Mouse (Mus musculus): ENCODE results near the gene Dst.

Dst gene

GRCm38 (mm10) chr1:34103176-34103575, 195.2 kb downstream of the Dst start:
- in situ Hi-C loops (cut with MboI; ENCODE audit: low pct_unique_long_range_greater_than_20kb in 1 of 2, low sequenced_read_pairs in 2 of 2, unreplicated experiment in 1 of 2): no loop called here

- in situ Hi-C loops (cut with MboI; ENCODE audit: low pct_unique_long_range_greater_than_20kb in 1 of 2, low sequenced_read_pairs in 2 of 2, unreplicated experiment in 1 of 2): no loop called here
Observed at GRCm38 (mm10) chr1:34103713-34104172, 195.7 kb downstream of the Dst start.

DNA sequence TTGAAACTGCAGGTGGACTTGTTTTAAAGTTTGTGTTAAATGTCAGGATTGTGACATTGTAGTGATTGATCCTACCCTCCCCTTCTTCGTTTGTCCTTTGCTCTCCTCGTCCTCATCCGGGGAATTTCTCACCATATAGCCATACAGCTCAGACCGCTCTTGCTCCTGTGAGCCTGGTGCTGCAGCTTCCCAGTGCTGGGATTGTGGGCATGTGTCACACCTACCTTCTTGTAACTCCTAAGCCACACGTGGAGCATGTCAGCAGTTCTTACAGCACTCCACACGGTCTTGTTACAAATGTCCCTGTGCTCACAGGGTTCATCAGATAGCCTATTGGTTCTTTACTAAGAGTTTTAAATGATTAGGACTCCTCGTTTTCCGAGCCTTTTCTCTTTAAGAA, 196.8 kb downstream of the Dst start:
- in situ Hi-C loops (cut with MboI; ENCODE audit: low pct_unique_long_range_greater_than_20kb in 1 of 2, low sequenced_read_pairs in 2 of 2, unreplicated experiment in 1 of 2): loop anchor here in 1 of 2 experiments (5.0 kb wide), 1 partner anchor 33 kb away; no protein-coding TSS in a partner anchor

DNA sequence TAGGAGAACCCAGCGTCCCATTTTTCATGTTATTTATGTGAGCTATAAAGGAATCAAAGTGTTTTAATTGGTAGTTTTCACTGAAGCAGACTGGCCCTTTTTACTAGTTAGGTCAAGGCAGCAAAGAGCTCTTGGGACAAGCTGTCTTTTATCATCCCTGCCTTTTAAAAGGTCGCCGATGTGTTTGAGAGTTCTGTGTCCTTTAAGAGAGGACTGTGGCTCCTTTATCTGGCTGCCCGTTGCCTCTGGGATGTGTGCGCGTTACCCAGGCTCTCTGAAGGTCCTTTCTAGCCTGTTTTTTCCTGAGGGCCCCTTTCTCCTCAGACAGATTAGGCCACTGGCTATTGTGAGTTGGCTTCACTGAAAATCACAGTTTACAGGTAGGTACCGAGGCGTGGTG, 198.6 kb downstream of the Dst start:
- in situ Hi-C loops (cut with MboI; ENCODE audit: low pct_unique_long_range_greater_than_20kb in 1 of 2, low sequenced_read_pairs in 2 of 2, unreplicated experiment in 1 of 2): loop anchor here in 1 of 2 experiments (5.0 kb wide), 1 partner anchor 34 kb away; no protein-coding TSS in a partner anchor

- in situ Hi-C loops (cut with MboI; ENCODE audit: low pct_unique_long_range_greater_than_20kb in 1 of 2, low sequenced_read_pairs in 2 of 2, unreplicated experiment in 1 of 2): loop anchor here in 1 of 2 experiments (5.0 kb wide), 1 partner anchor 35 kb away; no protein-coding TSS in a partner anchor
Observed at GRCm38 (mm10) chr1:34107076-34107475, 199.1 kb downstream of the Dst start.

GRCm38 (mm10) chr1:34109599-34110210, 201.7 kb downstream of the Dst start:
- in situ Hi-C loops (cut with MboI; ENCODE audit: low pct_unique_long_range_greater_than_20kb in 1 of 2, low sequenced_read_pairs in 2 of 2, unreplicated experiment in 1 of 2): loop anchor here in 1 of 2 experiments (5.0 kb wide), 1 partner anchor 37 kb away; no protein-coding TSS in a partner anchor

DNA sequence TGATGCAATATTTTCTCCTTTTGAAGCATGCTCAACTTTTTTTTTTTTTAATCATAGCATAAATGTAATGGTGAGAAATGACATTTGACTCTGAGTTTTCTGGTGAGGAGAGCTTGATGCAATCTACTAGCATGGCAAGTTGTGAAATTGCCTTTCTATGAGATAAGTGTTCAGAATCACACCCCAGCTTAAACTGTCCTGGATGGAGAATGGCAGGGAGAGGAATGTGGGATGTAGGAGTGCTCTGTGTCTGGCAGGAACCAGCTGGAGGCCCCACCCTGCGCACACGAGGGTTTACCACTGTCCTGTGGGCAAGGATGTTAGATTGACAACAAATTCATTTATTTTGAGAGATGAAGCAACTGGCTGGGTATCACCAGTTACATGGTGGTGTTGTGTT, 202.8 kb downstream of the Dst start:
- in situ Hi-C loops (cut with MboI; ENCODE audit: low pct_unique_long_range_greater_than_20kb in 1 of 2, low sequenced_read_pairs in 2 of 2, unreplicated experiment in 1 of 2): no loop called here

GRCm38 (mm10) chr1:34111954-34112353, 203.9 kb downstream of the Dst start:
- in situ Hi-C loops (cut with MboI; ENCODE audit: low pct_unique_long_range_greater_than_20kb in 1 of 2, low sequenced_read_pairs in 2 of 2, unreplicated experiment in 1 of 2): no loop called here

DNA sequence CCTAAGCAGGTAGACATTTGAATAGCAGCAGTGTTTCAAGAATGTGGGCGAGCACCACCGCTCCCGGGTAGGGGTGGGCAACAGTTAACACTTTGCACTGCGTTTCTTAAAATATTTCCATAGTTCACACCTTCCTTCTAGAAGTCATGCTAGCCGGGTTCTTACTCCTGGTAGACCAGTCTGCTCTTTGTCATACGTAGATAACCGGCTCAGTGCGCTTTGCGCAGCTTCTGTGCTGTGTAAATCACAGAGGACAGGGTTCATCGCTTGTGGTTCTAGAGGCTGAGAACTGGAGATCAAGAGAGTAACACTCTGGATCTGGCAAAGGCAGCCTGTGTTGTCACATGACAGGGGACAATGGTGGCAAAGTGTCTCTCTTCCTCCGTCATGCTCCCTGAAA, 208.4 kb downstream of the Dst start:
- in situ Hi-C loops (cut with MboI; ENCODE audit: low pct_unique_long_range_greater_than_20kb in 1 of 2, low sequenced_read_pairs in 2 of 2, unreplicated experiment in 1 of 2): no loop called here

DNA sequence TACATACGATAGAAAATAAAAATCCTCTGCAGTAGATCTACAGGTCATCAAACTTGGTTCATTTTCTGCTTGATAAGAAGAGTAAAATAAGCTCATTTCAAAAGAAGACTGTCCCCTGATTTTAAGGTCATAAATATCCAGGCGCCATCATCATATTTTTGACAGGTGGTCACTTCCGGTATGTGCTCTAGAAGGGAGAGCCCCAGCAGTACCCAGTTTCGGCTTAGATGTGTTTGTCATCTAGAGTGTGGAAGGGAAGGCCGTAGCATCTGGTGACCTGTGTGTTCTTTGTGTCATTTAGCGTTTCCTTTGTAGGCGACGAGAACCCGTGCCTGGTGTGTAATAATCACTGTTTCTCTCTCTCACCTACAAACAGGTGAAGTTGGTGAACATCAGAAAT, 209.0 kb downstream of the Dst start:
- in situ Hi-C loops (cut with MboI; ENCODE audit: low pct_unique_long_range_greater_than_20kb in 1 of 2, low sequenced_read_pairs in 2 of 2, unreplicated experiment in 1 of 2): no loop called here

DNA sequence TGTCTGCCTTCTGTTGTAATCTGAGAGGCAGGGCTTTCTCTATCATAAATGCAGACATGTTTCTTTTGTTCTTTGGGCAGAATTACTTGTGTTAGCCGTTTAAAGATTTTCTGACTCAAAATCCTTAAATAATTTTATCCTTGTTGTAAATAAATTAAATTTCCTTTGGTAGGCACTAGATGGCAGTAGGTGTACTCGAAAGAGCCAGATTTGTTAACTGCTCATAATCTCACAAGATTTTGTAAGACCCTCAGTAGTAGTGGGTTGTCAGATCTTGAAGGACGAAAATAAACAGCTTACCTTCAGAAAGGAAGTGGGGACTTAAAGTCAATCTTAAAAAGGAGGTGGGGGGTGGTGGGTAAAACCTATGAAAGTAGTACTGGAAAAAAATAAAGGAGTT, 209.7 kb downstream of the Dst start:
- in situ Hi-C loops (cut with MboI; ENCODE audit: low pct_unique_long_range_greater_than_20kb in 1 of 2, low sequenced_read_pairs in 2 of 2, unreplicated experiment in 1 of 2): no loop called here

- in situ Hi-C loops (cut with MboI; ENCODE audit: low pct_unique_long_range_greater_than_20kb in 1 of 2, low sequenced_read_pairs in 2 of 2, unreplicated experiment in 1 of 2): no loop called here
Observed at GRCm38 (mm10) chr1:34120066-34120465, 212.0 kb downstream of the Dst start.

GRCm38 (mm10) chr1:34120602-34121001, 212.6 kb downstream of the Dst start:
- in situ Hi-C loops (cut with MboI; ENCODE audit: low pct_unique_long_range_greater_than_20kb in 1 of 2, low sequenced_read_pairs in 2 of 2, unreplicated experiment in 1 of 2): no loop called here

- in situ Hi-C loops (cut with MboI; ENCODE audit: low pct_unique_long_range_greater_than_20kb in 1 of 2, low sequenced_read_pairs in 2 of 2, unreplicated experiment in 1 of 2): no loop called here
Observed at GRCm38 (mm10) chr1:34121157-34122015, 213.4 kb downstream of the Dst start.

DNA sequence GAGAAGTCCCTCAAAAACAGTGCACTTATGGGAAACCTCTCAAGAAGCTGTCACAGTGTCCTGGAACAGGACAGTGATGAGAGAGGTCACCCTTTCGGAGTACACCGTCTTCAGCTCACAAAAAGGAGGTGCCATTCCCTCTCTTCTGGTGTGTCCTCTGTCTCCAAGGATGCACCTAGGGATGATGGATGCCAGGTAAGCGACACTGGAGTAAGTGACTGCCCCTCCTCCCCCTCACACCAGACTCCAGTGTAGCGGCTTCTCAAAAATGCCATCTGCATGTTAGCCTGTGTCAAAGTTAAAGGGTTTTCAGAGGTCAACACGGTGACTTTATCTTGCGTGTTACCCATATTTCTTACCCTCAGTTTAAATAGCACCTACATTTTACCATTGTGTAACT, 214.2 kb downstream of the Dst start:
- in situ Hi-C loops (cut with MboI; ENCODE audit: low pct_unique_long_range_greater_than_20kb in 1 of 2, low sequenced_read_pairs in 2 of 2, unreplicated experiment in 1 of 2): no loop called here

- in situ Hi-C loops (cut with MboI; ENCODE audit: low pct_unique_long_range_greater_than_20kb in 1 of 2, low sequenced_read_pairs in 2 of 2, unreplicated experiment in 1 of 2): no loop called here
Observed at GRCm38 (mm10) chr1:34122905-34123304, 214.9 kb downstream of the Dst start.

- in situ Hi-C loops (cut with MboI; ENCODE audit: low pct_unique_long_range_greater_than_20kb in 1 of 2, low sequenced_read_pairs in 2 of 2, unreplicated experiment in 1 of 2): no loop called here
Observed at GRCm38 (mm10) chr1:34123334-34123733, 215.3 kb downstream of the Dst start.

DNA sequence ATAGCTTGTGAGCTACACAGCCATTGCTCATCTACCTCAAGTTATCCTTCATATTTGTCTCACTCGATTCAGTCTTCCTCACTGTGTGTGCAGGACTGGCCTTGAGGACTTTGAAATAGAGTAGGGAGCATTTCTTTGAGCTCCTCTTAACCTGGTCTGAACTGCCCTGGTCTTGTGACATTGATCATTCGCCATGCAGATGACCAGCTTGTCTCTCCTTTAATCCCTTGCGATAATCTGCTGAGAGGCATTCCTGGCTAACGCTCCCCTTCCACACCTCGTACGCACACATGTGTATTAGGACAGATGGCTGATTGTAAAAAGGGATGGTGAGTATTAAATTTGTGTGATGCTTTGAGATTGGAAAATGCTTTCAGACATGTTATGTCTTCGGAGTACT, 216.4 kb downstream of the Dst start:
- in situ Hi-C loops (cut with MboI; ENCODE audit: low pct_unique_long_range_greater_than_20kb in 1 of 2, low sequenced_read_pairs in 2 of 2, unreplicated experiment in 1 of 2): no loop called here

DNA sequence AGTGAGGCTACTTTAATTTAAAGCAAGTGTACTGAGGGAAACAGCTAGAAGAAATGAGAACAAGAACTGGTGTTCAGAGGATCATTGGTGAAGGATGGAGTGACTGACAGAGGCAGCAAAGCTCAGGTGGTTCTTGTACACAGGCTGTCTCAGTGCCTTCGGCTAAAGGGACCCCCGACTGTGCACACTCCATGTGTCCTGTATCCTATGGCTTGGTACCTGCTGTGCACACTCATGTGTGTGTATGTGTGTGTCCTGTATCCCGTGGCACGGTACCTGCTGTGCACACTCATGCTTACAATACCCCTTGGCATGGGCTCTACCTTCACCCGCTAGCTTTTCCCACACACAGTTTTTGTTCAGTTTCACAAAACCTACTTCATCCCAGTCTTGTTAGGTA, 217.1 kb downstream of the Dst start:
- in situ Hi-C loops (cut with MboI; ENCODE audit: low pct_unique_long_range_greater_than_20kb in 1 of 2, low sequenced_read_pairs in 2 of 2, unreplicated experiment in 1 of 2): no loop called here

Measured in mouse embryonic stem cell (cell line).